Mouse (Mus musculus) ES-E14 (cell line): Measurements from ENCODE around the gene Gm9195. TPM values are rescaled to one million over a fixed set of nuclear protein-coding genes. Genes with fewer than 3 reads are reported as not detected.

Experiments used
- DNase-seq: peaks from one replicate; pipeline ENCODE4 v3.0.0-alpha.2; 2013; ENCODE audit warnings: low read depth, low spot score
- H3K27ac ChIP-seq: 2 replicates; pipeline ENCODE4 v1.5.1; 2012; ENCODE audit warnings: low read depth, mild to moderate bottlenecking, low read length, moderate library complexity, mixed read lengths; ENCODE audit not compliant: poor library complexity, insufficient read depth, severe bottlenecking
- H3K36me3 ChIP-seq: 2 replicates; pipeline ENCODE4 v1.6.1; 2012; ENCODE audit warnings: mild to moderate bottlenecking, low read length, moderate library complexity, mixed read lengths; ENCODE audit not compliant: control insufficient read depth, poor library complexity, insufficient read depth, severe bottlenecking
- H3K4me1 ChIP-seq, 2 experiments: fragments of 150-350 bp in 1 of 2; sonication (generic) in 1 of 2; 2 replicates each; pipeline ENCODE4 v1.6.1; 2012; ENCODE audit warnings: low read length in 2 of 2, mild to moderate bottlenecking in 1 of 2, mixed read lengths in 1 of 2; ENCODE audit not compliant: control insufficient read depth in 2 of 2, insufficient read depth in 2 of 2, poor library complexity in 1 of 2
- H3K4me3 ChIP-seq, 2 experiments: fragments of 150-350 bp in 1 of 2; sonication (generic) in 1 of 2; 2 replicates each; pipeline ENCODE4 v1.5.1; 2012; ENCODE audit warnings: low read length in 2 of 2, low read depth in 1 of 2, mild to moderate bottlenecking in 1 of 2, mixed read lengths in 1 of 2; ENCODE audit not compliant: insufficient read depth in 1 of 2, poor library complexity in 1 of 2, severe bottlenecking in 1 of 2
- H3K9ac ChIP-seq: 2 replicates; pipeline ENCODE4 v1.6.1; 2012; ENCODE audit warnings: low read depth, mild to moderate bottlenecking, low read length, mixed read lengths; ENCODE audit not compliant: poor library complexity, insufficient read depth, severe bottlenecking
- H3K9me3 ChIP-seq: fragments of 150-350 bp; sonication (generic); 2 replicates; pipeline ENCODE4 v1.6.1; 2012; ENCODE audit warnings: low read depth, mild to moderate bottlenecking, low read length; ENCODE audit not compliant: control insufficient read depth, insufficient read depth
- CHD2 ChIP-seq: IDR thresholded peaks from 2 replicates; pipeline ENCODE4 v1.6.1; 2014; ENCODE audit warnings: mild to moderate bottlenecking, low read depth, low read length, inconsistent platforms
- HCFC1 ChIP-seq: IDR thresholded peaks from 2 replicates; pipeline ENCODE4 v1.6.1; 2012; ENCODE audit warnings: low read length, inconsistent platforms, borderline replicate concordance; ENCODE audit not compliant: insufficient read depth
- MAFK ChIP-seq: IDR thresholded peaks from 2 replicates; pipeline ENCODE4 v1.6.1; 2014; ENCODE audit warnings: mild to moderate bottlenecking, low read depth, low read length, inconsistent platforms; ENCODE audit not compliant: insufficient read depth
- ZC3H11A ChIP-seq: IDR thresholded peaks from 2 replicates; pipeline ENCODE4 v1.6.1; 2012; ENCODE audit warnings: low read depth, mild to moderate bottlenecking, inconsistent platforms, low read length, borderline replicate concordance
- ZNF384 ChIP-seq: IDR thresholded peaks from 2 replicates; pipeline ENCODE4 v1.6.1; 2012; ENCODE audit warnings: low read depth, low read length, inconsistent platforms
- in situ Hi-C, 2 experiments: fragments of 600-800 bp; cut with MboI; formaldehyde crosslinking; loops; one replicate each; pipeline ENCODE4 v1.15.1; 2025; ENCODE audit warnings: low sequenced_read_pairs in 2 of 2, inconsistent platforms in 1 of 2; ENCODE audit not compliant: unreplicated experiment in 2 of 2
- total RNA-seq: library from RNA; depleted of rRNA; stranded (reverse); fragments of 300-350 nt; gene quantifications from 2 replicates; pipeline ENCODE4 v1.2.3, GENCODE M21; 2012

Gene Gm9195
- total RNA-seq, 1 experiment = not detected

GRCm38 (mm10) chr14:72527126-72527525 lies 35.5 kb upstream of the Gm9195 start:
- H3K27ac ChIP-seq = no peak overlapping the region
- no peaks in the 10 kb centered on the region for H3K9me3 ChIP-seq
- DNase-seq = no peak
- in situ Hi-C loops = no loop called here
- no peak overlapping the region for H3K9ac ChIP-seq
- TF ChIP-seq CHD2 (no peak), MAFK (no peak), HCFC1 (no peak), ZC3H11A (no peak), ZNF384 (no peak)
- no peak overlapping the region for H3K4me3 ChIP-seq
- H3K36me3 ChIP-seq = no peaks in the 10 kb centered on the region
- H3K4me1 ChIP-seq = no peaks in the 10 kb centered on the region

GRCm38 (mm10) chr14:72519561-72519960 lies 27.9 kb upstream of the Gm9195 start:
- Histone ChIP-seq H3K27ac (no peak overlapping the region), H3K36me3 (no peaks in the 10 kb centered on the region), H3K4me1 (no peaks in the 10 kb centered on the region), H3K9me3 (no peaks in the 10 kb centered on the region), H3K9ac (no peak overlapping the region), H3K4me3 (no peak overlapping the region)
- in situ Hi-C loops = no loop called here
- no peak for TF ChIP-seq ZC3H11A
- no peak for TF ChIP-seq ZNF384
- no peak for TF ChIP-seq HCFC1
- TF ChIP-seq MAFK = no peak
- no peak for TF ChIP-seq CHD2
- DNase-seq = no peak

- H3K27ac ChIP-seq = no peak overlapping the region
- DNase-seq = no peak
Measured at GRCm38 (mm10) chr14:72518786-72519185, 27.1 kb upstream of the Gm9195 start.

GRCm38 (mm10) chr14:72516376-72516775 lies 24.7 kb upstream of the Gm9195 start:
- DNase-seq = no peak
- H3K4me3 ChIP-seq = no peak overlapping the region
- no peaks in the 10 kb centered on the region for H3K4me1 ChIP-seq
- in situ Hi-C loops = no loop called here
- H3K9me3 ChIP-seq = no peaks in the 10 kb centered on the region
- no peak overlapping the region for H3K9ac ChIP-seq
- H3K36me3 ChIP-seq = no peaks in the 10 kb centered on the region
- H3K27ac ChIP-seq = no peak overlapping the region
- TF ChIP-seq ZNF384 = no peak
- TF ChIP-seq HCFC1 = no peak
- TF ChIP-seq CHD2 = no peak
- no peak for TF ChIP-seq ZC3H11A

More at GRCm38 (mm10) chr14:72518786-72519185, 27.1 kb upstream of the Gm9195 start:
- H3K9ac ChIP-seq = no peak overlapping the region
- in situ Hi-C loops = no loop called here
- H3K4me3 ChIP-seq = no peak overlapping the region
- no peaks in the 10 kb centered on the region for H3K9me3 ChIP-seq
- H3K4me1 ChIP-seq = no peaks in the 10 kb centered on the region
- no peak for TF ChIP-seq CHD2
- no peak for TF ChIP-seq ZNF384
- no peak for TF ChIP-seq MAFK
- no peak for TF ChIP-seq ZC3H11A
- TF ChIP-seq HCFC1 = no peak
- no peaks in the 10 kb centered on the region for H3K36me3 ChIP-seq
